Mouse (Mus musculus) neural tube, embryonic 15.5 days (tissue): ENCODE results near the gene Nek4. TPM values are rescaled to one million over a fixed set of nuclear protein-coding genes. Genes with fewer than 3 reads are reported as not detected.

ENCODE experiments used
- ATAC-seq: fragments of 200-750 bp; cut with Nextera tagmentation; 2 replicates; pipeline ENCODE4 v1.8.0; 2017; ENCODE audit warnings: mild to moderate bottlenecking, moderate TSS enrichment, moderate library complexity; ENCODE audit not compliant: low FRiP score
- H3K27ac ChIP-seq: fragments of 300-500 bp; sonication (generic); replicated peaks from 2 replicates; pipeline ENCODE4 v1.5.1; 2015; ENCODE audit warnings: mild to moderate bottlenecking, inconsistent platforms
- H3K27me3 ChIP-seq: fragments of 300-500 bp; sonication (generic); replicated peaks from 2 replicates; pipeline ENCODE4 v1.6.1; 2015; ENCODE audit warnings: inconsistent platforms
- H3K36me3 ChIP-seq: fragments of 300-500 bp; sonication (generic); 2 replicates; pipeline ENCODE4 v1.6.1; 2015; ENCODE audit warnings: inconsistent platforms
- H3K4me1 ChIP-seq: fragments of 300-500 bp; sonication (generic); 2 replicates; pipeline ENCODE4 v1.6.1; 2015; ENCODE audit warnings: inconsistent platforms
- H3K4me2 ChIP-seq: fragments of 300-500 bp; sonication (generic); 2 replicates; pipeline ENCODE4 v1.6.1; 2015; ENCODE audit warnings: inconsistent platforms, mild to moderate bottlenecking, moderate library complexity
- H3K4me3 ChIP-seq: fragments of 300-500 bp; sonication (generic); replicated peaks from 2 replicates; pipeline ENCODE4 v1.5.1; 2015; ENCODE audit warnings: mild to moderate bottlenecking, inconsistent platforms
- H3K9ac ChIP-seq: fragments of 300-500 bp; sonication (generic); replicated peaks from 2 replicates; pipeline ENCODE4 v1.6.1; 2015; ENCODE audit warnings: mild to moderate bottlenecking, inconsistent platforms
- H3K9me3 ChIP-seq: fragments of 300-500 bp; sonication (generic); replicated peaks from 2 replicates; pipeline ENCODE4 v1.6.1; 2016; ENCODE audit warnings: inconsistent platforms
- whole genome bisulfite sequencing: fragments of 180-500 bp; shearing (Covaris S2); methylation state at CpG from one replicate; pipeline ENCODE4 v1.1.7; 2015; ENCODE audit warnings: mixed read lengths; 5-methylcytosine and 5-hydroxymethylcytosine counted together
- polyA plus RNA-seq: library from polyadenylated mRNA; unstranded; fragments of >200 nt; fragmentation: Nextera tagmentation; extraction: Ambion mirVana; gene quantifications from 2 replicates; pipeline ENCODE4 v1.2.1, GENCODE M21; 2015

Gene Nek4
- polyA plus RNA-seq, 1 experiment from 2014 or later, result 15.8 TPM

- peak overlapping the region; percentile 66 for H3K4me3 ChIP-seq
- 8% methylated on average over 34 of the region's 56 CpGs for whole genome bisulfite sequencing
- H3K4me2 ChIP-seq, result peak overlapping the region; percentile 54
- peak; percentile 95 for ATAC-seq
- H3K27ac ChIP-seq, result peak overlapping the region; percentile 99
- H3K36me3 ChIP-seq, result peaks cover 31% of the 10 kb centered on the region
- peaks cover 29% of the 10 kb centered on the region for H3K4me1 ChIP-seq
- H3K9me3 ChIP-seq, result no peaks in the 10 kb centered on the region
- peak overlapping the region; percentile 91 for H3K9ac ChIP-seq
- H3K27me3 ChIP-seq, result no peaks in the 10 kb centered on the region
These were observed 68.4 kb downstream of the Nek4 start for GRCm38 (mm10) chr14:31019331-31020205.

GRCm38 (mm10) chr14:31022579-31022978, 71.4 kb downstream of the Nek4 start:
- Histone ChIP-seq H3K9me3 (no peaks in the 10 kb centered on the region), H3K9ac (no peak overlapping the region), H3K4me3 (no peak overlapping the region), H3K4me1 (peaks cover 24% of the 10 kb centered on the region), H3K36me3 (peaks cover 32% of the 10 kb centered on the region), H3K27me3 (no peaks in the 10 kb centered on the region), H3K27ac (no peak overlapping the region), H3K4me2 (no peak overlapping the region)
- WGBS, result 45% methylated on average over 1 of the region's 1 CpGs
- ATAC-seq, result no peak

- Histone ChIP-seq H3K4me1 (peaks cover 5% of the 10 kb centered on the region), H3K4me3 (no peak overlapping the region)
- 83% methylated on average over 3 of the region's 3 CpGs for WGBS
These were observed 74.6 kb downstream of the Nek4 start for GRCm38 (mm10) chr14:31025785-31026184.

More at GRCm38 (mm10) chr14:31025785-31026184, 74.6 kb downstream of the Nek4 start:
- H3K4me2 ChIP-seq, result no peak overlapping the region
- H3K9me3 ChIP-seq, result no peaks in the 10 kb centered on the region
- no peak overlapping the region for H3K27ac ChIP-seq
- peaks cover 47% of the 10 kb centered on the region for H3K36me3 ChIP-seq
- no peak for ATAC-seq
- no peaks in the 10 kb centered on the region for H3K27me3 ChIP-seq
- no peak overlapping the region for H3K9ac ChIP-seq

Other genes with a start within 250 kb of the Nek4 start
- 13.7 and 16.0 TPM in 2 replicates for gene Sfmbt1, start 236.5 kb upstream of the Nek4 start, polyA plus RNA-seq
- 23.0 and 25.2 TPM in 2 replicates for gene Tmem110, start 125.8 kb upstream of the Nek4 start, polyA plus RNA-seq
- gene Mustn1, start 72.2 kb upstream of the Nek4 start, polyA plus RNA-seq, result 3.0 TPM in 2 replicates
- gene Itih4, start 64.9 kb upstream of the Nek4 start, polyA plus RNA-seq, result 0.08 and 0.18 TPM in 2 replicates
- 1.6 and 1.7 TPM in 2 replicates for gene Itih3, start 27.6 kb upstream of the Nek4 start, polyA plus RNA-seq
- gene Itih1, start 8.1 kb upstream of the Nek4 start, polyA plus RNA-seq, result not detected in 2 replicates
- gene Glt8d1, start 50.0 kb downstream of the Nek4 start, polyA plus RNA-seq, result 54.4 and 55.9 TPM in 2 replicates
- gene Spcs1, start 50.3 kb downstream of the Nek4 start, polyA plus RNA-seq, result 363 and 381 TPM in 2 replicates
- 102 and 106 TPM in 2 replicates for gene Pbrm1, start 67.8 kb downstream of the Nek4 start, polyA plus RNA-seq
- gene Gnl3, start 67.8 kb downstream of the Nek4 start, polyA plus RNA-seq, result 53.6 and 72.9 TPM in 2 replicates
- gene Smim4, start 177.6 kb downstream of the Nek4 start, polyA plus RNA-seq, result 71.6 and 73.4 TPM in 2 replicates
- 226 and 228 TPM in 2 replicates for gene Nt5dc2, start 179.7 kb downstream of the Nek4 start, polyA plus RNA-seq
- 16.9 and 18.1 TPM in 2 replicates for gene Stab1, start 217.3 kb downstream of the Nek4 start, polyA plus RNA-seq